Mouse (Mus musculus) MEL (cell line): ENCODE data around the gene Imp4. TPM values are rescaled to one million over a fixed set of nuclear protein-coding genes. Genes with fewer than 3 reads are reported as not detected.

Experiments
- DNase-seq: peaks from one replicate; pipeline ENCODE4 v3.0.0; 2011; ENCODE audit warnings: low read depth, low spot score
- H3K27ac ChIP-seq: 2 replicates; pipeline ENCODE4 v1.5.1; 2012; ENCODE audit warnings: low read depth, mild to moderate bottlenecking, control low read depth, low read length, moderate library complexity; ENCODE audit not compliant: control insufficient read depth
- H3K27me3 ChIP-seq, 2 experiments: fragments of 150-350 bp in 1 of 2; sonication (generic) in 1 of 2; 2 replicates each; pipeline ENCODE4 v1.6.1; 2012; ENCODE audit warnings: low read length in 2 of 2, mild to moderate bottlenecking in 2 of 2, improper control_type of control experiment in 1 of 2, moderate library complexity in 1 of 2; ENCODE audit not compliant: insufficient read depth in 2 of 2, control insufficient read depth in 1 of 2
- H3K36me3 ChIP-seq, 2 experiments: 2 replicates each; pipeline ENCODE4 v1.6.1; 2012 to 2014; ENCODE audit warnings: low read length in 2 of 2, improper control_type of control experiment in 1 of 2, inconsistent platforms in 1 of 2, mild to moderate bottlenecking in 1 of 2; ENCODE audit not compliant: insufficient read depth in 2 of 2, control insufficient read depth in 1 of 2
- H3K4me1 ChIP-seq, 2 experiments: fragments of 150-350 bp in 1 of 2; sonication (generic) in 1 of 2; 2 replicates each; pipeline ENCODE4 v1.6.1; 2012; ENCODE audit warnings: low read length in 2 of 2, improper control_type of control experiment in 1 of 2, mild to moderate bottlenecking in 1 of 2; ENCODE audit not compliant: insufficient read depth in 2 of 2, control insufficient read depth in 1 of 2
- H3K4me3 ChIP-seq, 2 experiments: fragments of 150-350 bp in 1 of 2; sonication (generic) in 1 of 2; 2 replicates each; pipeline ENCODE4 v1.5.1; 2012; ENCODE audit warnings: low read depth in 2 of 2, low read length in 2 of 2, mild to moderate bottlenecking in 2 of 2, moderate library complexity in 2 of 2, control low read depth in 1 of 2, improper control_type of control experiment in 1 of 2; ENCODE audit not compliant: control insufficient read depth in 1 of 2, insufficient read depth in 1 of 2
- H3K79me2 ChIP-seq: 2 replicates; pipeline ENCODE4 v1.6.1; 2012; ENCODE audit warnings: mild to moderate bottlenecking, low read length, moderate library complexity; ENCODE audit not compliant: control insufficient read depth, poor library complexity, insufficient read depth
- H3K9ac ChIP-seq: 2 replicates; pipeline ENCODE4 v1.6.1; 2012; ENCODE audit warnings: low read depth, mild to moderate bottlenecking, control low read depth, low read length, moderate library complexity; ENCODE audit not compliant: control insufficient read depth, poor library complexity, severe bottlenecking
- H3K9me3 ChIP-seq: fragments of 150-350 bp; sonication (generic); replicated peaks from 2 replicates; pipeline ENCODE4 v1.6.1; 2012; ENCODE audit warnings: mild to moderate bottlenecking, low read length, improper control_type of control experiment, moderate library complexity; ENCODE audit not compliant: insufficient read depth
- BHLHE40 ChIP-seq: IDR thresholded peaks from 2 replicates; pipeline ENCODE4 v1.6.1; 2012; ENCODE audit warnings: low read depth, mild to moderate bottlenecking, inconsistent platforms, low read length, improper control_type of control experiment, borderline replicate concordance
- CHD2 ChIP-seq: IDR thresholded peaks from 2 replicates; pipeline ENCODE4 v1.6.1; 2011; ENCODE audit warnings: low read length, improper control_type of control experiment
- E2F4 ChIP-seq: IDR thresholded peaks from 2 replicates; pipeline ENCODE4 v1.6.1; 2011; ENCODE audit warnings: low read depth, low read length, improper control_type of control experiment, borderline replicate concordance
- ELF1 ChIP-seq: IDR thresholded peaks from 2 replicates; pipeline ENCODE4 v1.6.1; 2014; ENCODE audit warnings: low read depth, mild to moderate bottlenecking, inconsistent platforms, low read length, improper control_type of control experiment, moderate library complexity
- EP300 ChIP-seq, 2 experiments: IDR thresholded peaks; 2 replicates each; pipeline ENCODE4 v1.6.1; 2011; ENCODE audit warnings: improper control_type of control experiment in 2 of 2, low read length in 2 of 2, low read depth in 1 of 2, mild to moderate bottlenecking in 1 of 2
- ETS1 ChIP-seq: IDR thresholded peaks from 2 replicates; pipeline ENCODE4 v1.6.1; 2012; ENCODE audit warnings: low read depth, mild to moderate bottlenecking, inconsistent platforms, low read length, improper control_type of control experiment, moderate library complexity
- GATA1 ChIP-seq: IDR thresholded peaks from 2 replicates; pipeline ENCODE4 v1.6.1; 2011; ENCODE audit warnings: low read depth, low read length, improper control_type of control experiment
- HCFC1 ChIP-seq: IDR thresholded peaks from 2 replicates; pipeline ENCODE4 v1.6.1; 2012; ENCODE audit warnings: low read depth, mild to moderate bottlenecking, inconsistent platforms, low read length, improper control_type of control experiment, moderate library complexity
- MAFK ChIP-seq: IDR thresholded peaks from 2 replicates; pipeline ENCODE4 v1.6.1; 2011; ENCODE audit warnings: low read depth, mild to moderate bottlenecking, low read length, improper control_type of control experiment, borderline replicate concordance
- MAX ChIP-seq: IDR thresholded peaks from 2 replicates; pipeline ENCODE4 v1.6.1; 2011; ENCODE audit warnings: low read length, improper control_type of control experiment
- MXI1 ChIP-seq: IDR thresholded peaks from 2 replicates; pipeline ENCODE4 v1.6.1; 2011; ENCODE audit warnings: mild to moderate bottlenecking, low read depth, low read length, improper control_type of control experiment
- NELFE ChIP-seq: IDR thresholded peaks from 2 replicates; pipeline ENCODE4 v1.6.1; 2011; ENCODE audit warnings: low read depth, low read length, improper control_type of control experiment
- POLR2A ChIP-seq, 2 experiments: IDR thresholded peaks; 2 replicates each; pipeline ENCODE4 v1.6.1; 2011 to 2012; ENCODE audit warnings: low read length in 2 of 2, mild to moderate bottlenecking in 2 of 2, control low read depth in 1 of 2, improper control_type of control experiment in 1 of 2, low read depth in 1 of 2, moderate library complexity in 1 of 2; ENCODE audit not compliant: control insufficient read depth in 1 of 2, insufficient read depth in 1 of 2, poor library complexity in 1 of 2
- POLR2AphosphoS2 ChIP-seq: IDR thresholded peaks from 2 replicates; pipeline ENCODE4 v1.6.1; 2011; ENCODE audit warnings: low read length, improper control_type of control experiment
- SIN3A ChIP-seq: IDR thresholded peaks from 2 replicates; pipeline ENCODE4 v1.6.1; 2012; ENCODE audit warnings: low read length, improper control_type of control experiment, inconsistent platforms
- TAL1 ChIP-seq: IDR thresholded peaks from 2 replicates; pipeline ENCODE4 v1.6.1; 2012; ENCODE audit warnings: mild to moderate bottlenecking, inconsistent platforms, low read length, moderate library complexity, mixed read lengths
- TBP ChIP-seq: IDR thresholded peaks from 2 replicates; pipeline ENCODE4 v1.8.0; 2011; ENCODE audit warnings: low read depth, low read length, improper control_type of control experiment
- TCF12 ChIP-seq: IDR thresholded peaks from 2 replicates; pipeline ENCODE4 v1.6.1; 2014; ENCODE audit warnings: low read depth, mild to moderate bottlenecking, inconsistent platforms, low read length, improper control_type of control experiment, moderate library complexity
- ZKSCAN1 ChIP-seq: IDR thresholded peaks from 2 replicates; pipeline ENCODE4 v1.6.1; 2012; ENCODE audit warnings: low read depth, mild to moderate bottlenecking, inconsistent platforms, low read length, improper control_type of control experiment, moderate library complexity
- ZNF384 ChIP-seq: IDR thresholded peaks from 2 replicates; pipeline ENCODE4 v1.6.1; 2012; ENCODE audit warnings: low read depth, mild to moderate bottlenecking, inconsistent platforms, low read length, improper control_type of control experiment
- polyA plus RNA-seq, 2 experiments: library from polyadenylated mRNA; stranded (reverse) in 1 of 2; unstranded in 1 of 2; fragments of >175 nt in 1 of 2; fragments of >200 nt in 1 of 2; gene quantifications; 2 replicates each; pipeline versions ENCODE4 v1.2.1 to v1.2.4; 2012; ENCODE audit warnings: low replicate concordance in 2 of 2, low read depth in 1 of 2; ENCODE audit not compliant: insufficient read length in 2 of 2, insufficient read depth in 1 of 2, missing spikeins in 1 of 2
- total RNA-seq: library from RNA; depleted of rRNA; stranded (reverse); fragments of 300-350 nt; gene quantifications from 2 replicates; pipeline ENCODE4 v1.2.3, GENCODE M21; 2012

Imp4 gene
- total and polyA plus RNA-seq, 3 experiments: 57.8 to 204 (median 125) TPM

DNA sequence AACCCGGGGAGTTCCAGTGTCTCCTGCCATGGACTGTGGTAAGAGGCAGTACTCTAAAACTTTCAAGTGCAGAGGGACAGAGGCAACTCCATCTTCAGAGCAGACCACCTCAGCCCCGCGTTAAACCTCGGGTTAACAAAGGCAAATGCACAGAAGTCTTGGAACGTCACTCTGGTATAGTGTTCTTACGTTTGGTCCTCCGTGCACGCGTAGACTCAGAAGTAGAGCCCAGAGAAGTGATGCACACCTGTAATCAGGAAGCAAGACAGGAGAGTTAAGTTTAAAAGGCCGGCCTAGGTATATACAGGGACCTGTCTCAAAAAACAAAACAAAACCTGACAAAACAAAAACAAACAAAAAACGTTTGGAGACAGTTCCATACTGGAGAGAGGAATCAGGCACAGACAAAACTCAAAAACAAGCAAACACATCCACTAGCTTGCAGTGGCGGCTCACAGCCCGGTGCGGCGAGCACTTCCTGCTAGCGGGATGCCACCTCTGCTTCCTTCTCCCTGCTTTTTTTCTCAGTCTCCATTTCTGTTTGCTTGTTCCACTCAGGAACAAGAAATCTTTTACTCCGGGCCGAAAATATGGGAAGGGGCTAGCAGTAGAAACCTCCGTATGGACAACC lies 5.6 kb upstream of the Imp4 start:
- no peaks in the 10 kb centered on the region for H3K27me3 ChIP-seq
- no peak overlapping the region; the same call in 1 of the 2 replicates for H3K9ac ChIP-seq
- H3K4me3 ChIP-seq: peak overlapping the region; percentile 17 to 83
- H3K36me3 ChIP-seq: peaks cover 0 to 6% of the 10 kb centered on the region in 2 experiments; a peak in 2 of 4 replicates
- TF ChIP-seq ZNF384: no peak
- TF ChIP-seq HCFC1: 0 out of 2 replicates have a peak, but pooled peaks have one; percentile 11
- no peak for TF ChIP-seq TCF12
- no peaks in the 10 kb centered on the region for H3K9me3 ChIP-seq
- H3K27ac ChIP-seq: no peak overlapping the region
- H3K79me2 ChIP-seq: peaks cover 2% of the 10 kb centered on the region; the same call in 1 of the 2 replicates
- DNase-seq: peak; percentile 47
- H3K4me1 ChIP-seq: peaks cover 0 to 4% of the 10 kb centered on the region in 2 experiments; a peak in 1 of 4 replicates

DNA sequence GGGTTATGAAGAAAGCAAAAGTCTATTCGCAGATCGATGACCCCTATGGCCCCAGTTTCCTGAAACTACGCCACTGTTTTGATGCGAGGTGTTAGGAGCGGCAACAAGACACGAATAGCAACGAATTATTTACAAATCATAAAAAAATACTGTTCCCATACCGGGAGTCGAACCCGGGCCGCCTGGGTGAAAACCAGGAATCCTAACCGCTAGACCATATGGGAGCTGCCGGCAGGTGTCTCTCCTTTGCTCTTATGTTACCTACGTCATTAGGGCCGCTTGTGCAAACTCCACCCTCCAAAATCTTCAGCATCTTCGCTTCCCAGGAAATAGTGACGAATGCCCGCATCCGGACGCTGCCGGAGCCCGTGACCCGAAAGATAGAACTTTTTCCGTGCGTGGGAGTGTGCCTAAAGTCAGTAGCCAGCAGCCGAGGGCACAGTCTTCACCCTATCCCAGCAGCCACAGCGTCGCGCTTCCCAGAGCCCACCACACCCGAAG lies 4.9 kb upstream of the Imp4 start:
- H3K9ac ChIP-seq: peak overlapping the region; percentile 56
- TF ChIP-seq E2F4: 0 out of 2 replicates have a peak, but pooled peaks have one; percentile 58
- TF ChIP-seq SIN3A: no peak
- peak; percentile 98 for TF ChIP-seq MAFK
- TF ChIP-seq ELF1: peak; percentile 65; the same call in 1 of the 2 replicates
- TF ChIP-seq GATA1: peak; percentile 12; the same call in 1 of the 2 replicates
- peak; percentile 52; the same call in 1 of the 2 replicates for TF ChIP-seq MXI1
- TF ChIP-seq MAX: no peak
- TF ChIP-seq TBP: peak; percentile 100
- peak; percentile 57 to 64; a peak in 3 of 4 replicates for TF ChIP-seq POLR2A (IDR thresholded peaks at IDR 0.05; ENCODE audit: control insufficient read depth in 1 of 2, insufficient read depth in 1 of 2, low read depth in 1 of 2, low read length in 2 of 2, poor library complexity in 1 of 2)
- peak; percentile 75 for TF ChIP-seq ZNF384
- TF ChIP-seq TCF12: no peak
- TF ChIP-seq CHD2: no peak
- TF ChIP-seq EP300 (IDR thresholded peaks at IDR 0.05; ENCODE audit: low read depth in 1 of 2, low read length in 2 of 2): no peak
- TF ChIP-seq TAL1: no peak
- 0 out of 2 replicates have a peak, but pooled peaks have one; percentile 18 for TF ChIP-seq NELFE
- no peak for TF ChIP-seq ETS1
- no peak for TF ChIP-seq BHLHE40
- TF ChIP-seq ZKSCAN1: no peak
- TF ChIP-seq POLR2AphosphoS2: no peak
- peaks cover 0 to 6% of the 10 kb centered on the region in 2 experiments; a peak in 2 of 4 replicates for H3K36me3 ChIP-seq
- no peaks in the 10 kb centered on the region for H3K27me3 ChIP-seq
- peaks cover 3% of the 10 kb centered on the region for H3K79me2 ChIP-seq
- H3K4me3 ChIP-seq: peak overlapping the region; percentile 59 to 83
- no peaks in the 10 kb centered on the region for H3K9me3 ChIP-seq
- peak; percentile 86 for DNase-seq
- no peak overlapping the region; the same call in 1 of the 2 replicates for H3K27ac ChIP-seq
- peaks cover 0 to 4% of the 10 kb centered on the region in 2 experiments; a peak in 1 of 4 replicates for H3K4me1 ChIP-seq
